Mouse (Mus musculus) embryonic stem cell, embryonic (primary cell): Measurements from ENCODE around the gene Prrt4.

Experiments
- CTCF ChIA-PET, 4 experiments: fragments of 300-600 bp in 2 of 4; fragments of 350-600 bp in 2 of 4; sonication (Branson Sonifier 250); formaldehyde crosslinking; loops; one replicate each; lab custom pipeline; 2022; ENCODE audit warnings: inconsistent platforms in 2 of 4; lab: Charles Lee
- POLR2A ChIA-PET, 4 experiments: fragments of 300-600 bp in 2 of 4; fragments of 350-600 bp in 2 of 4; sonication (Branson Sonifier 250); formaldehyde crosslinking; loops; one replicate each; lab custom pipeline; 2022; ENCODE audit warnings: antibody characterized with exemption in 4 of 4, inconsistent platforms in 1 of 4; lab: Charles Lee

Gene Prrt4

DNA sequence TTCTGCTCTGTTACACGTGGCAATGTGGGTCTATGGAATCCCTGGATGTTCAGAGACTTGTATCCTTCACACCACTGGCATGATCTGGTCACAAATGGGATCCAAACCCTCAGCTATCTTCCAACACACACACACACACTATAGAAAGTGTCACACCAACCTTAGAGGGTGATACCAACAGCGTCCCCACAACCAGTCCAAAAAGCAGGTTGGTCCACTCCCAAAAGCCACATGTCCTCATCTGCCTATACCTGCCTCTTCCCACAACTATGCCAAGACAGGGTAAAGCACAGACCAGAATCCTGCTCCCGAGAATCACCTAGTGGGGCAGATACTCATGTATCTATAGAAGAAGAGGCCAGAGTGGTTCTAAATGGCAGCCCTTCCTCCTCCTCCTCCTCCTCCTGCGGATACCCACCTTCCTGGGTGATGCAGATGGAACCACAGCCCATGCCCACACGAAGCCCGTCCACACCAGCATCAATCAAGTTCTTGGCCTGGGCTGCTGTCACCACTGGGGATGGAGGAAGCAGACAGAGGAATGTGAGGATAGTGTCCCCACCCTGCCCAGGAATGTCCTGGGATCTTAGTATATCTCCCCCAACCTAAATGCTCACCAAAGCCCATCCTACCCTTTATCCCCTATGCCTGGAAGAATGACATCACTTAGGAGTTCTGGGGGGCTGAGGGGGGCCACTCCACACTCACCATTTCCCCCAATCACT, 24.6 kb upstream of the Prrt4 start:
- CTCF ChIA-PET = interaction anchor here in 3 of 4 experiments (1.0 to 2.8 kb wide), 11 partner anchors 12 to 75 kb away, joined by 3 to 24 read pairs (median 5); partner anchors contain the start of genes Fam71f2 (in 1 of the 3), Impdh1 (in 1 of the 3) and Rbm28 (in 1 of the 3)
- POLR2A ChIA-PET = interaction anchor here in 2 of 4 experiments (0.8 to 3.2 kb wide), 6 partner anchors 11 to 144 kb away, joined by 3 to 23 read pairs (median 6); partner anchors contain the start of genes Calu (in 1 of the 2) and Impdh1 (in 1 of the 2)

DNA sequence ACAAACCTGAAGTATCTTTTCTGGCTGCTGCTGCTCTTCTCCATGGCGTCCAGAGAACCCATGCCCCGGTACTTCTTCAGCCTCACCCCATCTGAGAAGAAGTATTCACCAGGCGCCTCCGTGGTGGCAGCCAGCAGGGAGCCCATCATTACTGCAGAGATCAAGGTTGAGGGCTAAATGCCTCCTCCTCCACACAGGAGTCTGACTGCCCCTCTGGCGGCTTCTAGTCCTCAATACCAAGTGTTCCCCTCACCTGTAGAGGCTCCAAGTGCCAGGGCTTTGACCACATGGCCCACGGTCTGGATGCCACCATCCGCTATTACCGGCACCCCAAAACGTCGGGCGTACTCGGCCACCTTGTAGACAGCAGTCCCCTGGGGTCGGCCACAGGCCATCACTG, 23.7 kb upstream of the Prrt4 start:
- CTCF ChIA-PET = interaction anchor here in 2 of 4 experiments (0.7 to 1.8 kb wide), 2 partner anchors 38 to 355 kb away, joined by 6 to 10 read pairs; no protein-coding TSS in a partner anchor
- POLR2A ChIA-PET = interaction anchor here in 1 of 4 experiments (0.7 to 2.1 kb wide), 4 partner anchors 33 to 157 kb away, joined by 3 to 5 read pairs (median 3); no protein-coding TSS in a partner anchor

DNA sequence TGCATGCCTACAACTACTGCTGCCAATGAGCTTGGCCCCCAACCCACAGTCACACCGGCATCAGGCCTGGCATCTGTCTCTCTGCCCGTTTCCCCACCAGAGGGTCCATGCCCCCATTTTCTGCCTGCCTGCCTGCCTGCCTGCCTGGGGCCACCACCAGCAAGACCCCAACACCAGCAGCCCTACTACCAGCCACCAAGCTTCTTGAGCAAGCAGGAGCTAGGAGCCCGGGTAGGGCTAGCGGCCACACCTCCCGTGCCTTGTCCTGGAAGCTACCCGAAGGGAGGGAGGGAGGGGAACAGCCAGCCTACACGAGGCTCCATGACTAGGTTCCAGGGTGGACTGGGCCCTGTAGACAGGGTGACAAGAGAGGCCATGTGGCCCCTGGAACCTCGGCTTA, 22.6 kb upstream of the Prrt4 start:
- ChIA-PET CTCF (interaction anchor here in 3 of 4 experiments (0.6 to 1.8 kb wide), 4 partner anchors 35 to 39 kb away, joined by 3 to 6 read pairs (median 5); partner anchors contain the start of gene Rbm28 (in 1 of the 3)), POLR2A (interaction anchor here in 2 of 4 experiments (0.6 to 2.1 kb wide), 8 partner anchors 10 to 34 kb away, joined by 3 to 11 read pairs (median 3); partner anchors contain the start of gene Impdh1 (in 1 of the 2))

DNA sequence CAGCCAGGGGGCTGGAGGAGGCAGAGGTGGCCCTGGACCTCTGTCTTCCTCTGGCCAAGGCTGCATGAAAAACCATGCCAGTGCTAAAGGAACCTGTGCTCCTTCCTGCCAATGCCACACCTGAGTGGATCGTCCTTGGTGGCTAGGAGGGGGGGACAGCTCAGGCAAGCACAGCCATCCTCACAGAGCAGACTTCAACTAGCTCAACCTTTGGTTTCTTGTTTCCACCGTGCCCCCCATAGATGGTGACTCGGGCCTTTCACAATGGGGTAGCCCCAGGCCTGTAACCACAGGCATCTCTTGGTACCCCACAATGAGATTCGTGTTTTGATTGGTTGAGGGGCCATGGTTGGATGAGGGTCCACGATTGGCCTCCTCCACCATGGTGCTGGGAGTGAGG, 22.0 kb upstream of the Prrt4 start:
- ChIA-PET POLR2A (interaction anchor here in 2 of 4 experiments (0.5 to 2.1 kb wide), 6 partner anchors 9 to 797 kb away, joined by 3 to 11 read pairs (median 4); partner anchors contain the start of gene Impdh1 (in 1 of the 2)), CTCF (interaction anchor here in 2 of 4 experiments (0.6 to 1.8 kb wide), 4 partner anchors 37 to 255 kb away, joined by 3 to 7 read pairs (median 6); partner anchors contain the start of gene Rbm28 (in 1 of the 2))

DNA sequence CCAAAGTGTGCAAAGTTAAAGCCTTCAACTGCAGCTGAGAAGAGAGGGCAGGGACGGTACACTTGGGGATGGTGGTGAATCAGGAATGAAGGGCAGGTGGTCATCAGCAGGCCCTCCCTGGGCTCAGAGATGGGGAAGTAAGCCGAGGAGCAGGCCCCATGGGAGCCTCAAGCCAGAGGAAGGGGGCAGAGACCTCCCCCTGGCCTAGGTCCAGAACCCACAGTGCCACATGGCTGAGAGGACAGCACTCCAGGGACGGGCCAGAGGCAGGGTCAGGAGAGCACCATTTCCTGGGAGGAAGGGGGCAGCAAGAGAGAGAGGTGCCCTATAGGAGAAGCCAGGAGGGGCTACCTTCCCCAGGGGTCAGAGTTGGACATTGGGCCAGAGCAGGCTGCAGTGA, 21.1 kb upstream of the Prrt4 start:
- POLR2A ChIA-PET = interaction anchor here in 1 of 4 experiments (1.3 kb wide), 1 partner anchor 10 kb away, joined by 4 read pairs; no protein-coding TSS in a partner anchor
- CTCF ChIA-PET = interaction anchor here in 2 of 4 experiments (0.5 to 1.3 kb wide), 4 partner anchors 29 to 576 kb away, joined by 3 to 7 read pairs (median 4); no protein-coding TSS in a partner anchor

DNA sequence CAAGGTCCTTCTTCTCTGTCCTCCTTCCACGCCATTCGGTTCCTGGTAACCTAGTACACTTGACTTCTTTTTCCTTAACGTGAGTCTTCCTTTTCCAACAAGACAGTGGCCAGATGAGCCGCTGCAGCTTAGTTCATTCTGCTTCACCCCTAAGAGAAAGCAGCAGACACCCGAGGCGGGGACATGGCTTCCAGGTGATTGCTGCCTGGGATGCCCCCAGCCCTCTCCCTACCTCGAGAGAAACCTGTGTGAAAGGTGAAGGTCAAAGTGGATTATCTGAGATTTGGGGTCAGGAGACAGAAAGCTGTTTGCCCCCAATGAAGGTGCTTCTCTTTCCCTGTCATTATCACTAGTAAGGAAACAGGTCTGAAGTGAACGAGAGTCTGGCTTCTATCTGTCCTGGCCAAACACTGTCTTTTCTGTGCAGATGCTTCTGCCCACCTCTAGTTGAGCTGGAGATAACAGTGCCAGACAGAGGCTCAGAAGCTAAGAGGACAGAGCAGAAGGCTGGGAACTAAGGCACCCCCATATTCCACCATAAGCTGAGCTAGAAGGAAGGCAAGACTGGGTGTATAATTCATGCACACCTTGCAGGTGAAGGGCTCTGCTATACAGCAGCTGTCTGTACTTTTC, 20.0 kb upstream of the Prrt4 start:
- CTCF ChIA-PET = interaction anchor here in 3 of 4 experiments (0.5 to 1.5 kb wide), 5 partner anchors 28 to 79 kb away, joined by 3 to 5 read pairs (median 4); no protein-coding TSS in a partner anchor
- POLR2A ChIA-PET = interaction anchor here in 3 of 4 experiments (0.5 to 1.3 kb wide), 6 partner anchors 12 to 124 kb away, joined by 3 to 4 read pairs (median 4); partner anchors contain the start of genes Hilpda (in 1 of the 3) and Rbm28 (in 1 of the 3)

DNA sequence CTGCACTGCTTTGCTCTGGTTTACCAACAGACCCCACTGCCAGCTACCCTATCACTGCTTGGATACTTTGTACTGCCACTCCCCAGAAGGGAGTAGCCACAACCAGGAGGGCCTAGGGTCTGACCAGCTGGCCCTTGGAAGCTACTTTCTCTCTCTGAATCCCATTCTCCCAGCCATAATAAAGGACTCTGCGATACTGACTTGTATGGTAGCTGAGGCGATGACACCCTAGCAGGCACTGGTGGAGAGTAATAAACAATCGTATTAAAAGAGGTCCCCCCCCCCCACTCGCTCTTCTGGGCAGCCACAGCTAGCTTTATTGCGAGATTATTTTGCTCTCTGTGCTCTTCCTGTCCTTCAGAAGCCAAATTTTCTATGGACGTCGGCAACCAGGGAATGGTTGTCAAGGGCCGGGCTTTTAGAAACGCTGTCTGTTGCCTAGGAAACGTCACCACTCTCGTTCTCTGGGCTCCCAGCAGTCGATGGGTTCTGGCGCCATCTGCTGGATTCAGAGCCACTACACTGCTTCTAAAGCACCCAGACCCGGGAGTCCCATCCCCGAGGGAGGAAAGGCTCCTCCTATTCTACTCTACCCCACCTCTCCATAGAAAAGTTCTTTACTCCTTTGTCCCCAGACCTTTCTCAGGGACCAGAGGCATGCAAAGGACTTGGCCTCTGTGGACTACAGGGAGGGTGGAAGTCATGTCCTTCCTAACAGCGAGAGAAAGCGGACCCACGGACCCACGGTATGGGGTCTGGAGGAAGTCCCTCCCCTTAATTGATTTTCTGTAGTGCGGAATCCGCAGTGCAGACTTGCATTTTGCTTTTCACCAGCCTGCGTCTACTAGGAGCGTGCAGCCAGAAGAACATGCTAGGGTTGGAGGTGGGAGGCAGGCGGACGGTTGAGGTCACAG, 19.2 kb upstream of the Prrt4 start:
- ChIA-PET POLR2A (interaction anchor here in 3 of 4 experiments (0.6 to 1.7 kb wide), 8 partner anchors 14 to 648 kb away, joined by 3 to 4 read pairs (median 3); partner anchors contain the start of gene Rbm28 (in 2 of the 3)), CTCF (interaction anchor here (0.5 to 1.5 kb wide), 14 partner anchors 11 to 439 kb away, joined by 3 to 6 read pairs (median 3); no protein-coding TSS in a partner anchor)

DNA sequence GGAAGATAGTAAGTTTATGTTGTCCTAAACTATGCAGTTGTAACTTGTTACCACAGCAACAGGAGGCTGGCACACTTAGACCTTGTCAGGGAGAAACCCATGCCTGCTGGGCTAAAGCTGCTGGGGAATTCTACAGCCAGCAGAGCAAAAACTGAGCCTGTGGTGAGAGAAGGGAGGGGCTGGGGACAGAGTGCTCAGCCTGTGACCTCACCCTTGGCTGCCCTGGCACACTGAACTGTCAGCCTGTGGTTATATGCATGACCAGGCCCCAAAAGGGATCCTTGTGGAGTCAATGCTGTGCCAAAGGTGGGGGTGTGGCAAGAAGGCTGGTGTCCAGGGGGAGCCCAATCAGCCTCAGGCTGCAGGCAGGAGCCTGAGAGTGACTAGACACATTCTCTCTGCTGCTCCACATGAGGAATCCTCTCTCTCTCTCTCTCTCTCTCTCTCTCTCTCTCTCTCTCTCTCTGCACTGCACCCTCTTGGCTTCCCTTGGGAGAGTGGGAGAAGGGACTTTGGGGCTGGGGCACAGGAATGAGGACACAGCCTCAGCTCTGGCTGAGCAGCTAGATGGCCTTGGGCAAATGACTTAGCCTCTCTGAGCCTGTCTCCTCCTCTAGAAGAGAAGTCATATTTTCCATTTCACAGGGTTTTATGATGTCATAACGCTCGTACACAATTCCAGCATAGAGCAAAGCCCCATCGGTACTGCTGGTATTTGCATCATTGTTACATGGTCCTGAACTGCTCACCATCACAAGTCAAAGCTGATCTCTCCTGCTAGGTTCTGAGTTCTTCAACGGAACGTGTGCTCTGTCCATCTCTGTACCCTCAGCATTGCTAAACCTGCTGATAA, 16.7 kb upstream of the Prrt4 start:
- CTCF ChIA-PET = interaction anchor here in 3 of 4 experiments (0.7 to 1.3 kb wide), 3 partner anchors 9 to 384 kb away, joined by 3 to 4 read pairs (median 3); no protein-coding TSS in a partner anchor
- POLR2A ChIA-PET = interaction anchor here in 2 of 4 experiments (0.6 to 1.3 kb wide), 4 partner anchors 9 to 277 kb away, joined by 3 to 4 read pairs (median 3); partner anchors contain the start of gene Hilpda (in 1 of the 2)

DNA sequence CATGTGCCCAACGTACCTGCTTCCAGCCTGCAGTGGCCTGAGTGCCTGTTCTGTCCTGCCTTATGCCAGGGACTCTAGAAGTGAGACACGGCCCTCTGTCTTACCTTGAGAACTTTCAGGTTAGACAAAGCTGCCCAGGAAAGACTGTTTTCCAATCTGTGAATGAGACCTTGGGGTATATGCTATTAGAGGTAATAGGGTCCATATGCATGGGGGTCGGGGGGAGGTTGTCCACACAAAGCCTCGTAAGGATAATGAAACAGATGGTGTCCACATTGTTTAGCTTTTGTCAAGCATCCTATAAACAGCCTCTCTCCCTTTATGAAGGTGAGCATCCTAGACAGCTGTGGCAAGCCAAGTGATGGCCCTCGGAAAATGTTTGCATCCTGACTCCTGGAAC, 15.8 kb upstream of the Prrt4 start:
- CTCF ChIA-PET = interaction anchor here in 2 of 4 experiments (0.6 to 1.3 kb wide), 2 partner anchors 24 to 26 kb away, joined by 3 to 6 read pairs; no protein-coding TSS in a partner anchor
- POLR2A ChIA-PET = interaction anchor here in 2 of 4 experiments (0.7 to 1.8 kb wide), 5 partner anchors 10 to 103 kb away, joined by 3 to 5 read pairs (median 4); partner anchors contain the start of gene Rbm28 (in 1 of the 2)

DNA sequence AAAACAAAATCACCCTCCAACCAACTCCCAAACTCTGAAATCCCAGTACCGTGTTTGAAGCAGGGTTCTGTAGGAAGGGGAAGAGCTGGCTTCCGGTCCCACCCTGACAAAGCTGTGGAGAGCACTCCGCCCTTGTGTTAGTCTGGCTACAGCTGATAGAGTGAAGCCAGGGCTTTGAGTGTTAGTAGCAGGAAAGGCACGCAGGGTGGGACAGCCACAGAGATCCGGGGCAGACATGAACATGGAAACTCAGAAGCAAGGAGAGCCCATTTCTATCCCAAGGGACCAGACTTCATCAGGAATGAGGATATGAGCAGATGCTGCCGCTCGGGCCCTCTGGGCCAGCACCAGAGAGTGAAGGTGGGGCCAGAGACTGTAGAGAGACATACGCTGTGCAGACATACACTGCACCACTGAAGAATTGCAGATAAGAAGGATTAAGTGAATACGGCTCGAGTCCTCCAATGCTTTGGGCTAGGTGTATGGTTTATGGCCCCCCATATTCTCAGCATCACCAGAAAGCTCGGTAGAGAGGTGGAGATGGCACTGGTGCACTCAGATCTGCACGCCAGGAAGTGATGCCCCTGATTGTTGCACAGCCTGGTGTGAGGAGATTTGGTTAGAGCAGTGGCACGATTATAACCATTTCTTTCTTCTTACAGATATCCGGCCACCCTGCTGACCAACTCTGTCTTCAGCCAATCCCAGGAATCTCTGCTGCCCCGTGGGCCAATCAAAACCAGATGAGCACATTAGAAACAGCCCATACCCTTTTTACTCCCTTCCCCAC, 14.8 kb upstream of the Prrt4 start:
- CTCF ChIA-PET = interaction anchor here in 2 of 4 experiments (0.5 to 1.8 kb wide), 6 partner anchors 11 to 866 kb away, joined by 3 to 9 read pairs (median 4); no protein-coding TSS in a partner anchor

DNA sequence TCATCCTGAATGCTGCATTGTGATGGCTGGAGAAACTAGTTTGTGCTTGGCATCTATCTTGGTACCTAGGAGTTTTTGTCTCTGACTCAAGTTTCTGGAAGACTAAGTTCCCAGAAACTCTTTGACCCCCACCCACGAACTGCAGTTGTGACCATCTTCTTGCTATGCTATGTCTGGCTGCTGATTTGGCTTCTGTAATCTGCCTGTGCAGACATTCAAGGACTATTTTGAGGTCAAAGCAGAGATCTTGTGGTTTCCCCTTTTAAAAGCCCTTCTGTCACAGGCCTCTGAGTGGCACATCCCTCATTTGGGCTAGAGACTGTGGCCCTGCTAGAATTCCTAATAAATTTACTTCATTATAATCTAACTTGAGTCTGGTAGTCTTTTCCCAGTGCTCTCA, 8.6 kb upstream of the Prrt4 start:
- ChIA-PET CTCF (interaction anchor here in 1 of 4 experiments (0.5 to 1.0 kb wide), 2 partner anchors 53 to 101 kb away, joined by 3 to 4 read pairs; no protein-coding TSS in a partner anchor), POLR2A (interaction anchor here in 1 of 4 experiments (1.0 to 1.6 kb wide), 2 partner anchors 20 to 29 kb away, joined by 3 to 4 read pairs; partner anchors contain the start of gene Impdh1)

More for the DNA sequence above, 14.8 kb upstream of the Prrt4 start:
- POLR2A ChIA-PET = interaction anchor here in 3 of 4 experiments (0.5 to 1.8 kb wide), 14 partner anchors 8 to 529 kb away, joined by 3 to 5 read pairs (median 3); partner anchors contain the start of genes Rbm28 (in 2 of the 3) and Impdh1 (in 1 of the 3)

DNA sequence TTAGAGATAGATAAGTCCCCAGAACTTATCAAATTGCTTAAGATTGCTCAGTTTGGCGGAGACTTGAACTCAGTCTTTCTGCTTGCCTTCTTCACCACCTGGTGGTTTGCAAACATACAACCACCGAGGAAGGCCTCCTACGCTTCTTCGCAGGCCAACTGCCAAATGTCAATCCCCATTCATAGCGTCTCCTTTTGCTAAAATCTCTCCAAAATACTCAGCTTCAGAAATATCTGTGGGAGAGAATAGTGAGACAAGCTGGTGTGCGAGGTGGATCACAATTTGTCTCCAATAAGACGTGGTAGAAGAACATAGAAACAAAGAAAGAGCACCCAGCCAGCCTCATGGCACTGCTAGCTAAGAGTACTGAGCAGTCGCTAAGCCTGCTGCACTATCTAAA, 459 bp upstream of the Prrt4 start:
- POLR2A ChIA-PET = interaction anchor here in 3 of 4 experiments (0.6 to 4.5 kb wide), 10 partner anchors 9 to 120 kb away, joined by 3 to 21 read pairs (median 4); partner anchors contain the start of gene Rbm28 (in 3 of the 3)
- CTCF ChIA-PET = interaction anchor here in 2 of 4 experiments (1.2 to 1.5 kb wide), 6 partner anchors 9 to 61 kb away, joined by 3 to 7 read pairs (median 3); no protein-coding TSS in a partner anchor

DNA sequence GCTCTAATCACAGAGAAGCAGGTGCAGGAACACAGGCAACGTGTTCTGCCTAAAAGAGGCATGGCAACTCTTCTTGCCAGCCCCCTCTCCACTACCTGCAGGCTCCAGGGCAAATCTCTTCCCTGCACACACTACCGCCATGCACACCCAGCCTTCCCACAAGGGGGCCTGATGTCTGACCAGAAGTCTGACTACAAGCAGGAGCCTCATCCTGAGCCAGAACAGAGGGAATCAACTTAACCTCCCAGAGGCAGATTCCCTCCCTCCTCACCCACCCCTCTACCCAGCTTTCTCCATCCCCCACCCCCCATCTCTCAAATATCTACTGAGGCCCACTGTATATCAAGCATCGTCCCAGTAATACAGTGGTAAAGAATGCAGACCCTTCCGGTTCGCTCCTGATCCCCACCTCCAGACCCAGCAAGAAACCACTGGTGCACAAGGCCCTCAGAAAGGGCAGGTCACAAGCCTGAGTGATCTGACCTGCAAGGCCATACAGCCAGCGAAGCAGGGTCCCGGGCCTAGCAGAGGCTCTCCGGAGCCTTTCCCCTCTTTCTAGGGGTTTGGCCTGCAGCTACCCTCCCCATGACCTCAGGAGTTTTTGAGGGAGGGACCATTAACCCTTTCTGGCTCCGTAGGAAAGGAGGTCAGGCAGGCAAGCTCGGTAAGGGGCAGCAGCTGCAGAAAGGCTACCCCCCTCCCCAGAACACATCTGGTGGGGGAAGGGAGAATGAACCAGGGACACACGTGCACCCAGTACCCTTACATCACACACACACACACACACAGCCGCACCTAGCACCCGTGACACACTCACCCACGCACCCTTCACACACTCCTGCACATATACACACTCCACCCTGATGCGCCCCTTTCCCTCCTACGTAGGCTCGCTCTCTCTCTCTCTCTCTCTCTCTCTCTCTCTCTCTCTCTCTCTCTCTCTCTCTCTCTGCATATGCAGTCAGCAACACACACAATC, 1.2 kb downstream of the Prrt4 start:
- POLR2A ChIA-PET = interaction anchor here (0.6 to 4.5 kb wide), 20 partner anchors 7 to 479 kb away, joined by 3 to 21 read pairs (median 4); partner anchors contain the start of genes Rbm28 (in 4 of the 4), Calu (in 2 of the 4) and Impdh1 (in 2 of the 4)
- CTCF ChIA-PET = interaction anchor here in 3 of 4 experiments (0.6 to 1.5 kb wide), 8 partner anchors 8 to 127 kb away, joined by 3 to 10 read pairs (median 4); partner anchors contain the start of genes Fam71f2 (in 1 of the 3) and Rbm28 (in 1 of the 3)
